Mouse (Mus musculus): ENCODE measurements around the gene Gm49355. TPM values are rescaled to one million over a fixed set of nuclear protein-coding genes. Genes with fewer than 3 reads are reported as not detected.

Gm49355 gene
- total and polyA plus RNA-seq, 2 experiments: 0.18 TPM; not detected in 1

- H3K9ac ChIP-seq (ENCODE audit: low read depth, low read length): no peak overlapping the region
- H3K36me3 ChIP-seq (ENCODE audit: control insufficient read depth, insufficient read depth, low read length): no peaks in the 10 kb centered on the region
- no peaks in the 10 kb centered on the region; the same call in 1 of the 2 replicates for H3K4me1 ChIP-seq (ENCODE audit: control insufficient read depth, insufficient read depth, low read length)
- DNase-seq (ENCODE audit: extremely low read depth, low read depth, low spot score): no peak
- WGBS: 11% methylated on average over 15 of the region's 15 CpGs
- H3K4me3 ChIP-seq (ENCODE audit: insufficient read depth, low read depth, low read length): no peak overlapping the region
- no peaks in the 10 kb centered on the region for H3K79me2 ChIP-seq (ENCODE audit: control insufficient read depth, insufficient read depth, low read length)
- peaks cover 18% of the 10 kb centered on the region for H3K27me3 ChIP-seq (ENCODE audit: control insufficient read depth, insufficient read depth, low read length)
- no peak overlapping the region for H3K27ac ChIP-seq (replicated peaks; ENCODE audit: insufficient read depth, low read depth, low read length)
- no peak for TF ChIP-seq POLR2A (IDR thresholded peaks at IDR 0.05; ENCODE audit: extremely low read depth, insufficient read depth, low read length)
- no peak for TF ChIP-seq CTCF (IDR thresholded peaks at IDR 0.05; ENCODE audit: low read depth, low read length)
Measured at GRCm38 (mm10) chr14:12349334-12350090, 65.7 kb downstream of the Gm49355 start.

DNA sequence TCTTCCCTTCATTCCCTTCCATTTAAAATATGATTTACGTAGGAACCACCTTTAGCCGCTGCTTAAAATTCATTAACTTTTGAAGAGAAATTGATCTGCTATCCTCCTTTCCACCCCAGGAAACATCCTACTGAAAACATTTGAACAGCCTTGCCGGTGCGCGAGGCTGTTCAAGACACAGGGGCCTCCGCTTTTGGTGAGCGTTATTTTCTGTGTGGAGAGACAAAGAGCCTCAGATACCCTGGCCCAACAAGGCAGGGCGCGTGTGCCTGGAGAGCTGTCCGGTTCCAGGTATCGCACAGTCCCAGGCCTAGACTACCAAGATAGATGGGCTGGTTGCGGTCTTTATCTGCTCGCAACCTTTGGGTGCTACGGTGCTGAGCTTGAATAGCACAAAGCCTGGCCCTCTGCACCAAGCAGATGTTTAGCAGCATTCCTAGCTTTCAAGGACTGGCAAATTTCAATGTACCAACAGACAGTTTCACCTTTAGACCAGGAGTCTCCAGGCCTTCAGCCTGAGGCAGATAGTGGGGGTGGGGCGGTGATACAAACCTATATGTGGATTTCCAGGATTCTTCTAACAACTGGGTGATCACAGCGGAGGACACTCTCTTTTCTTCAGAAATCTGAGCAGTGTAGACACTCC lies 66.6 kb downstream of the Gm49355 start:
- no peak overlapping the region for H3K9ac ChIP-seq (ENCODE audit: low read depth, low read length)
- H3K79me2 ChIP-seq (ENCODE audit: control insufficient read depth, insufficient read depth, low read length): no peaks in the 10 kb centered on the region
- H3K36me3 ChIP-seq (ENCODE audit: control insufficient read depth, insufficient read depth, low read length): no peaks in the 10 kb centered on the region
- H3K27me3 ChIP-seq (ENCODE audit: control insufficient read depth, insufficient read depth, low read length): peaks cover 12% of the 10 kb centered on the region
- no peak overlapping the region for H3K4me3 ChIP-seq (ENCODE audit: insufficient read depth, low read depth, low read length)
- WGBS: 12% methylated on average over 16 of the region's 16 CpGs
- no peak for DNase-seq (ENCODE audit: extremely low read depth, low read depth, low spot score)
- no peaks in the 10 kb centered on the region for H3K4me1 ChIP-seq (ENCODE audit: control insufficient read depth, insufficient read depth, low read length)
- H3K27ac ChIP-seq (replicated peaks; ENCODE audit: insufficient read depth, low read depth, low read length): no peak overlapping the region
- TF ChIP-seq CTCF (IDR thresholded peaks at IDR 0.05; ENCODE audit: low read depth, low read length) (no peak), POLR2A (IDR thresholded peaks at IDR 0.05; ENCODE audit: extremely low read depth, insufficient read depth, low read length) (no peak)

Other genes starting within 250 kb of the Gm49355 start
- 12.6 and 18.0 TPM in 2 replicates for gene 3830406C13Rik, start 197 bp downstream of the Gm49355 start, total RNA-seq (2014; rRNA removed)
- gene 3830406C13Rik, start 197 bp downstream of the Gm49355 start, polyA plus RNA-seq (2012; rRNA removed): 2.5 and 3.2 TPM in 2 replicates
- gene Fezf2, start 64.2 kb downstream of the Gm49355 start, total RNA-seq (2014; rRNA removed): not detected in 2 replicates
- not detected in 2 replicates for gene Fezf2, start 64.2 kb downstream of the Gm49355 start, polyA plus RNA-seq (2012; rRNA removed)